Mouse (Mus musculus): ENCODE data around the gene 1110059E24Rik.
A peak's percentile ranks its signal among the peaks of the same experiment; 100 is the strongest.

1110059E24Rik gene

GRCm38 (mm10) chr19:21571223-21571980 is 81.4 kb downstream of the 1110059E24Rik start:
- peak; percentile 87 to 95 for DNase-seq

DNA sequence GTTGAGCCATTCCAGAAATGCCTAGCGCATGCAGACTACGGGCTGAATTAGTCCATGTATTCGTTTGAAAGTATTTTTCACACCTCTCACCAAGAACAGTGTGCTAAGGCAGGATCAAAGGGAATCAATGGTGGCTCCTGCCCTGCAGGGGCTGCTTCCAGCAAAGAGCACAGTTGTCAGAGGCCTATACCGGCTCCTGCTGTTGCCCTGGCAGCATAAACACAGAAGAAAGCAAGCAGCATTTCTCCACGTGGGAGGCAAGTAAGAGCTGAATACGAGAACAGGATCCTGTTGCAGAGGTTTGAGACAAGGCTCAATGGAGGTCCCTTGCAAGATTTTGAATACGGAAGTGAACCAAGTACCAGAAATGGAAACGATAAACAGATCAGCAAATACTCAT is 82.0 kb downstream of the 1110059E24Rik start:
- peak in 1 of 2 experiments; percentile 32 for DNase-seq

- DNase-seq: no peak
These were observed 84.1 kb downstream of the 1110059E24Rik start for GRCm38 (mm10) chr19:21568528-21569185.

GRCm38 (mm10) chr19:21567933-21568332 is 84.8 kb downstream of the 1110059E24Rik start:
- no peak for DNase-seq

GRCm38 (mm10) chr19:21566484-21566883 is 86.3 kb downstream of the 1110059E24Rik start:
- DNase-seq: no peak

GRCm38 (mm10) chr19:21564461-21564797 is 88.3 kb downstream of the 1110059E24Rik start:
- DNase-seq: no peak

- peak; percentile 81 to 87 for DNase-seq
These were observed 88.9 kb downstream of the 1110059E24Rik start for GRCm38 (mm10) chr19:21563789-21564460.

DNA sequence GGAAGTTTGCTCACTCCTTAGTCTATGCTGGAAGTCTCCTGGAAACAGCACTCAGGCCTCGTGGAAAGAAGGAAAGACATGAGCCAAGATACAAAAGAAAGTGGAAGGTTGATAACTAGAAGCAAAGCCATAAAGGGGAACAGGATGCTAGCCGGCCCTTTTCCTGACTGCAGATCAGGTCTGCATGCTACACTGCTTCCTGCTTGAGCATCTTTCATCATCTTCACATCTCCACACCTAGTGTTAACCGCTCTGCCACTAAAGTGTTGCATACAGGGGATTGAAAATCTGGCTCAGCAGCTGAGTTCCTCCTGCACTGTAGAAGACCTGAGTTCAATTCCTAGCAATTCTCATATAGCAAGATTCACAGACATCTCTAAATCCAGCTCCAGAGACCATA is 89.8 kb downstream of the 1110059E24Rik start:
- no peak for DNase-seq

DNA sequence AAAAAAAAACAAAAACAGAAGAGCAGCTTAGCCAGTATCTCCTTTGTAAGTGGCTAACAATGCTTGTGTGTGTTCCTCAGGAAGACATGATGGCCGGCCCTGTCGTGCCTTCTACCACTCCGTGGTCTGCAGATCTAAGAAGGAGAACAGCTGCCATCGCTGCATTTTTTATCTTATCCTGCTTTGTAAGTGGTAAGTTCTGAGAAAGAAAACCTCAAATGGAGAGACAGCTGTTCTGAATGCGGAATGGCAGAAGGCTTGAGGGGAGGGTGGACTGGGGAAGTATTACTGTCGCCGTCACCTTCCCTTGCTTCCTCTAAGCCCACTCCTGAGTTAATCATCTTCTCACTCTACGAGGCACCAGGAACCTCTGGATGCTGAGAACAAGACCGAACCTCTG is 100.0 kb downstream of the 1110059E24Rik start:
- DNase-seq: no peak

DNA sequence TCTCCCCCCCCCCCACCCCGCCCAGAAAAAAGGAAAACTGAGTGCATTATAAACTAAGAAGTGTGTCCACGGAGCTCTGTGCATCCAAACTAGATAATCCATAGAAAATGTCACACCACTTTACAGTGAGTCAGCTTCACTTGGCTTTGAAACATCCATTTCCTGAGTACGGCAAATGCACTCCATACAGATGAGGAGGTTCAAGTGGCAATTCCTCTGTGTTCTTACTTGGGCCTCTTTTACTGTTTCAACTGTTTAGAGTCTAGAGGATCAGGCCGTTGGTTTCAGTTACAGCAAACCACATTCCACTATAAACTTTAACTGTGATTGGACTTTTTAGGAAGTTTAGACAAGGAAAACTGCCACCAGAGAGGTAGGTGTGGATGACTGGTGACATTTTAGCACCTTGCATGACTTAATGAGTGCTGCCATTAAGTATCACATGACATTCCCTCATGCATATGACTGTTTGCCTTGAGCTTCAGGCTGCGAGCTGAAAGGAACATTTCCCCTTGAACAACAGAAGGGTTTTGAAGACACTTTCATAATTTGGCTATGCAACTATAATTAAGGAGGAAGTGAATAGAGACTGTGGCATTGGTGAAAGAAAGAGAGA is 100.7 kb downstream of the 1110059E24Rik start:
- DNase-seq: no peak

DNA sequence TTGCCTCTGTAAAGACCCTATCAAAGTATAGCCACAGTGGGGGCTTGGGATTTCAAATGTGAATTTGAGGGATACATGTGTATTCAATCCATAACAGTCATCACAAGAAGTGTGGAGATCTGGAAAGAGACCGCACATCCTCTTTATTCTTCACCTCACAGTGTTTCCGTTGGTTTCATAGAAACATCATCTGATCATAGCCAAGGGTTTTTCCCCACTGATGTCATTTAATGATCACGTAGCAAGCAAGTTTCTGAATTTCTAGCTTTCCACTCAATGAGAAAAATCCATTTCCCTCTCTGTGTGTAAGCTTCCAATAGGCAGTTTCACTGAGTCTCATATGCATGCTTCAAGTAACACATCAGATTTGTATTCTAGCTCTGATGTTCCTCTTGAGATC is 103.1 kb downstream of the 1110059E24Rik start:
- DNase-seq: no peak

DNA sequence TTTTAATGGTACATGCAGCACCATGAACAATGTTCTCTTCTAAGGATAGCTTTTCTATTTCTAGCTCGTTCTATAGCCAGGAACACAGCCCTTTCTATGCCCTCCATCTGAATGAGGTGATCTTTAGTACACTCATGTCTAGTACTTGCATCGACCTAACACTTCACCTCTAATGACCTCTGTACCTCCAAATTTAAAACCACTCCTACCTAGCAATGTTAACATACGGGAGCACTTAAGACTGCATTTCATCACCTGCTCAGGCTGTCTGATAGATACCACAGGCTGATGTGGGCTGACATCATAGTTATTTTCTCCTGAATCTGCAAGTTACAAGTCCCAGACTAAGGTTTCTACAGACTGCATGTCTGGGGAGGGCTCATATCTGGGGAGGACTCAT is 103.8 kb downstream of the 1110059E24Rik start:
- no peak for DNase-seq

- no peak for DNase-seq
These were observed 115.7 kb downstream of the 1110059E24Rik start for GRCm38 (mm10) chr19:21537125-21537524.

All from cerebellum, postnatal 25 days (tissue).